Mouse (Mus musculus) left cerebral cortex, adult 9 months (tissue): Measurements from ENCODE around the gene Egfl8.

Source experiments
- DNase-seq, 2 experiments: peaks; one replicate each; pipeline ENCODE4 v3.0.0; 2022; ENCODE audit warnings: low spot score in 2 of 2

The Egfl8 gene

DNA sequence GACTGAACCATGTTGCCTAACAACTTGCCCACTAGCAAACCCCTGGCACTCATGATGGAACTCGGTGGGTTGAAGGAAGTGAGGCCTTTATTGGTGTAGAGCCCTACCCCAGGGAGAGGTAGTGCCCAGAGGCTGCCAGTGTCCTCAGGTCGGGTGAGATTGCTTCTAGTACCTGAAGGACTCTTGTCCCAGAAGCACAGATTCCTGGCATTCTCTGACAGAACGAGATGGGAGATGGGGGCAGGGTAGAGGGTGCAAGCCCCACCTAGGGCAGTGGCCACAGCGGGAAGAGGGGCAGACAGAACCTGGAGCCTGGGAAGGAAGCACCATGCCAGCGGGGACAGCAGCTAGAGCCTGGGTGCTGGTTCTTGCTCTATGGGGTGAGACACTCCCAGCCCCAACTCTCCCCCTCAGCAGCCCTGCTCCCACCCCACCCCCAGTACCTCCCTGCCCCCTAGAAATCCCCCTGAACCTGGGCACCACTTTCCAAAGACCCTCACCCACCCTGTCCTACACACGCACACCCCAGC, 18.1 kb downstream of the Egfl8 start, which contains the start of gene Ager:
Gene Ager (plus strand): TSS at position 297 of the 530 bp plus-strand sequence.
- DNase-seq = no peak

DNA sequence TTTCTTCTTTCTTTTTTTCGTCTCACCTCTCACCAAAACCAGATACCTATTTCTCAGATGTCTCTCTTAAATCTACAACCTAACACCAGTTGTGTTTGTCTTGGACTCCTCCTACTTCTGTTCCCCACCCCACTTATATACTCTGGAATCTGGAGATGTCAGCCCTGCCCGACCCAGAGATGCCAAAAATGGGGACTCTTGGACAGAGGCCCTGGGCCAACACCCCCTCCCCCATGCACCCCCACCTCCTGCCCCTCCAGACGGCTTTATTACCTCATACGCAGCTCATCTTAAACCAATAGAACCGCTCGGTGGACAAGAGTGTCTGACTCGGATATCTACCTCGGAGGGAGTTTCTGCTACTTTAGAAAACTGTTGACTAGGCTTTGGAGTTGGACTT, 19.7 kb downstream of the Egfl8 start:
- no peak for DNase-seq

DNA sequence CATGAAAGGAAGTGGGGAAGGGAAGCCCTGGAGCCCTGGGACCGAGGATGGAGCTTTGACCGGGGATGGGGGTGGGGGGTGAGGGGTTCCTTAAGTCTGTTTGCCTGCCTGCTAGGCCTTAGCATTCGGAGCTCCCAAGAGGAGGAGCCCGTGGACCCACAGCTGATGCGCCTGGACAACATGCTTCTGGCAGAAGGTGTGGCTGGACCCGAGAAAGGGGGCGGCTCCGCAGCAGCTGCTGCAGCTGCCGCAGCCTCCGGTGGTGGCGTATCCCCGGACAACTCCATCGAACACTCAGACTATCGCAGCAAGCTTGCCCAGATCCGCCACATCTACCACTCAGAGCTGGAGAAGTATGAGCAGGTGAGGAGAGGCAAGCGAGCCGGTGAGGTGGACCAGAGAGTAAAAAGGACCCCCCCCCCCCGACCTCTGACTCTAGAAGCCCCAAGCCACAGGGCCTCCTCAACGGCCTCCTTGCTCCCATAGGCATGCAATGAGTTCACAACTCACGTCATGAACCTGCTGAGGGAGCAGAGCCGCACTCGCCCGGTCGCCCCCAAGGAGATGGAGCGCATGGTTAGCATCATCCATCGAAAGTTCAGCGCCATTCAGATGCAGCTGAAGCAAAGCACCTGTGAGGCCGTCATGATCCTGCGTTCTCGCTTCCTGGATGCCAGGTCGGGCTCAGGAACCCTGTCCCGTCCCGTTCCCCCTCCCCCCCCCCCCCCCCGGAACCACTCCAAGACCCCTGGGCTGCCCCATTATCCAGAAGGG, 21.8 kb downstream of the Egfl8 start:
- no peak for DNase-seq

DNA sequence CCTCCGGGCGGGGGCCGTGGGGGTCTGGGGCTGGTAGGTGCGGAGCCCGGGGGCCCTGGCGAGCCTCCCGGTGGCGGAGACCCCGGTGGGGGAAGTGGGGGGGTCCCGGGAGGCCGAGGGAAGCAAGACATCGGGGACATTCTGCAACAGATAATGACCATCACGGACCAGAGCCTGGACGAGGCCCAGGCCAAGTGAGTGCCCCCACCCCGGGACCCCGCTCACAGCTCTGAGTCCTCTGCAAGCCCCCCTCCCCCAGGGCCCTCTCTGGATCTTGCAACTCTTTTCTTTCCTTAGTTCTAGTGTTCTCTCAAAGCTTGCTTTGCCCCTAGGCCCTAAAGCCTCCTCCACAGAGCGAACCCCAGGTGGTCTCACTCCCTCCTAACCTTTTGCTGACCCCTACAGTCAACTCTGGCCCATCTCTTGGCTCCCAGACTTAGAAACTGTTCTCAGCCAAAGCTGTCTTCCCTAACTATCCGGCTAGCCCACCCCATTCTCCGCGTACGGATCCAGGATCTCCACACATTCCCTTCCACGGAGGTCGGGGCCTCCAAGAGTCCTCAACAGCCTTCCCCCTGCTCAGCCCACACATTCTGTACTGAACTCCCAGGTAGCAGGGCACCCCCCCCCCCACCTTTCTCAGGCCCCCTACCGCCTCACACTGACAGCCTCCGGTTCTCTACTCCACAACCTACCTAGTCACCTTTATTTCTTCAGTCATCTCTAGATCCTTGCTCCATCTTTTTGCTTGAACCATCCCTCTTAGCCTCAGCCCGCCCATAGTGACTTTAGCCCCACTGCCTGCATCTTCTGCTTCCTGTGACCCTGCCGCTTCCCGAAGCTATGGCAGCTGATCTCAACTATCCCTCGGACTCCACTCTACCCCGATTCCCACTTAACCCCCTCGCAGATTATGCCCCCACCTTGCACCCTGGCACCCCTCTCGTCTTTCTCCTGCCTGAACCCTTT, 22.9 kb downstream of the Egfl8 start:
- no peak for DNase-seq

DNA sequence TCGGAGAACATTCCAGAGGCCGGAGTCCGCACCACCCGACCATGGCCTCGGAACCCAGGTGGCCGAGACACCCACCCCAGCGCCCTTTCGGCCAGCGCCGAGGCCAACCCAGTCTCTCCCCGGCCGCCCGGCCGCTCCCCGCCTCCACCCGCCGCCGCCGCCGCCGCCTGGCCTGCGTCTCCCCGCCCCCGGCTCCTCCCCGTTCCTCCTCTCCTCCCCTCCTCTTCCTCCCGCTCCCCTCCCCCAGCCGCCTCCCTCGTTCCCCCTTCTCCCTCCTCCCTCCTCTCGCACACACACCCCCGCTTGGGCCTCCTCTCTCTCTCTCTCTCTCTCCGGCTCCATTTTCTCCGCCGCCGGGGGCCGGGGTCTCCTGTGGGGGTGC, 23.8 kb downstream of the Egfl8 start:
- DNase-seq = peak in 1 of 2 experiments; percentile 69

DNA sequence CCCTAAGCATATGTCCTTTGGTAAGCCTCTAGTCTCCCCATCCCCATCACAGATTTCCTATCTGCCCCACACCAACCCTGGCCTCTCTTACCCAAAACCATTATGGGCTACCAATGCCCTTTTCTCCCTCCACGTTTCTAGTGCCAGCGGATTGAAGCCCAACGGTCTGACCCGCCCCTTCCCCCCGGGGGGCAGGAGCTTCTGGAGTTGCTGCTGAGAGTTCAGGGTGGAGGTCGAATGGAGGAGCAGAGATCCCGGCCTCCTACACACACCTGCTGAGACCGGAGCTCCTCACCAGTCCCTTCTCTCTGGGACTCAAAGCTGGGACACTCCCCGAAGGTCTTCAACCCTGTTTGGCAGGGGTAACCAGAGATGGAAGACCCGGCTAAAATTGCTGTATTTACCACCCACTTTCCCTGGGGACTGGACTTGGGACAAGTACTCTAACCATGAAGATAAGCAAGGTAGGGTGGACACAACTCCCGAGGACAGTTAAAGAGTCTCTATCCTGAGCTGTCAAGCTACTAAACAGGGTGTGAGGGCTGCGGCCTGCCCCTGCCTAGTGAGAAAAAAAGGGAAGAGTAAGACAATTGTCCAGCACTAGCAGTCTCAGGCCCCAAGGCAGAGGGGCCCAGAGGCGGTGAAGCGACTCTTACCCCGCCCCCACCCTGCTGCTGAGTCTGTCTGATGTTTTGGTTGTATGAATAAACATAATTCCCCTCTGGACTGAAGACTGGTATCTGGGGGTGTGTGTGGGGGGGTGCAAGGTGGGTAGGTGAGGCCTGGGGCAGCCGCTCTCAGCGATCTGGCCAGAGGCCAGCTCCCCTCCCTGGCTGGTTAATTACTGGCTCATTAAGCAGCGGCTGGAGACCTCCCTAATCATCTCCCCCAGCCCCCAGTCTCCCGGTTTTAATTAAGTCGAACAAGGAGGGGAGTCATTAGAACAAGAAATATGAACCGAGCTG, 24.5 kb downstream of the Egfl8 start, which contains the start of gene Pbx2:
Gene Pbx2 (plus strand): TSS at position 238 of the 965 bp plus-strand sequence.
- DNase-seq = no peak

DNA sequence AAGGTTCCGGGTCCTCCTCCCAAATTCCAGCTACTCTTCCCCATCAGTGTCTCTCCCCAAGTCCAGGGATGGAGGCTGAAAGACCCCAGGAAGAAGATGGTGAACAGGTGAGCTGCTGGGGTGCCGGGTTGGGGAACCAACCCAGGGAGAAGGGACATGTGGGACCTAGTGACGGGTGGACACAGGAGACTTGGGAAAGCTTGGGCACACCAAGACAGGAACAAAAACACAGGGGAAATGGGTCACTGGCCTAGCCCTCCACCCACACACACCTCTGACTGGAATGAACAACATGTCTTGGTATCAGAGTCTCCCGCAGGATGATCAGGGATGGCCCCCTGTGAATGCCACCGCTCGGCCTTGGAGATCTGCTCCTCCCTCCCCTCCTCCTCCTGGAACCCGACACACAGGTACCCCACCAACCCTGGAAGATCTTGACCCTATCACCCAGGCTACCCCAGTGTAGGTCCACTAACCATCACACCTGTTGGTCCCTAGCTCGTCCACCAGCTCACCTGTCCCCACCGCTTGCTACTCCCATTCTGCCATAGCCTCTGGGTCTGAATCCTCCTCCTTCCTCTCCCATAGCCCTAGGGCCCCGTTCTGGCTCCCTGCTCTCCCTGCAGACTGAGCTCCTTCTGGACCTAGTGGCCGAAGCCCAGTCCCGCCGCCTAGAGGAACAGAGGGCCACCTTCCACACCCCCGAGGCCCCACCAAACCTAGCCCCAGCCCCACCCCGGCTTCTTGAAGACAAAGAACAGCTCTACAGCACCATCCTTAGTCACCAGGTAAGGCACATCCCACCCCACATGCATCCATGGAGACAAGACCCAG, 25.4 kb downstream of the Egfl8 start:
- DNase-seq = no peak

DNA sequence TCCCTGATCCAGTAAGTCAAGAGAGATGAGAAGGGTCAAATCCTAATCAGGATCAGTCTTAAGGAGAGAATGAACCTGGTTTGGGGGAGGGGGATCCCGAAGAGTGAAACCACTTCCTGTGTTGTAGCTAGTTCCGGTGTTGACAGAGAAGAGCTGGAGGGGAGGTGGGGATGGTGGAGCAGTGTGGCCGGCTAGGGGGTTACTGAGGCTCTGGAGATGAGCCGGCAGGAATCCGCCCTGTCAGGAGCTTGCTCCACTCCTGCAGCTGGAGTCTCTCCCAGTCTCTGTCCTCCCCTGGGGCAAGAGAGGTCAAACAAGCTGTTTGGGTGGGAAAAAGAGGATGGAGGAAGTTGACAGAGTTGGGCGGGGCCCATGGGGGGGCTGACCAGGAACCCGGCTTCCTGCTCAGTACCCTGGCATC, 26.1 kb downstream of the Egfl8 start, which contains the start of gene Gpsm3:
Gene Gpsm3 (plus strand): TSS at position 126 of the 421 bp plus-strand sequence.
- DNase-seq = no peak

DNA sequence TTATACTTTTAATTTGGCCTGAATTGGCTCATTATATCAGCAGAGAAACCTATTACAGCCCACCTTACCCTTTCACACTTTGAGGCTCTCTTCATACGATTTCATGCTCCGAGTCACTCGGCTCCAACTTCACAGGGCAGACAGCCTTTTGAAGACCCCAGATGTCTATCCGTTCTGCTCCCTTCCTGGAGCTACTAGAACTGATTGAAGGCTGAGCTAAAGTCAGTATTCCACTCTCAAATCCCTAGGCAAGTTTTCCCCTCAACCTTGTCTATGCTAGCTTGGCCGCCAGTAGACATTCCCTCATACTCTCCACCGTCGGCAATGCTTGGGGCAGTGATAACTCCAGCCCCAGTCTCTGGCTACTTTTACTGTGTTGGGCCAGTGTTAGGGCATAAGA, 26.6 kb downstream of the Egfl8 start:
- no peak for DNase-seq

DNA sequence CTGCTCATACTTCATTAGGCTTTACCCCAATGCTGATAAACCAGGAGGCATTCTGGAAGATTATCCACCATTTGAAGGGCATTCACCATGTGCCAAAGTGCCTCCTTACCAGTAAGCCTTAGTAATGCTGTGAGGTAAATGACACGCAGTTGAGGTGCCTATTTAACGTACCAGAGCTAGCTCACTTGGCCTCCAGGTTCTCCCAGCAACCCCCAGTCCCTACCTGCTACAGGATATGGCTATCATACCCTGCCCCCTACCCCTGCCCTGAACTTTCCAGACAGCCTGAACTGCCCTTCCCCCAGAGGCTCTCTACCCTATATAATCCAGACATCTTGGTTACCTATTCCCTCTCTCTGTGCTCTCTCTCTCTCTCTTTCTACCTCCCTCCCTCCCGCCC, 27.0 kb downstream of the Egfl8 start:
- DNase-seq = no peak

DNA sequence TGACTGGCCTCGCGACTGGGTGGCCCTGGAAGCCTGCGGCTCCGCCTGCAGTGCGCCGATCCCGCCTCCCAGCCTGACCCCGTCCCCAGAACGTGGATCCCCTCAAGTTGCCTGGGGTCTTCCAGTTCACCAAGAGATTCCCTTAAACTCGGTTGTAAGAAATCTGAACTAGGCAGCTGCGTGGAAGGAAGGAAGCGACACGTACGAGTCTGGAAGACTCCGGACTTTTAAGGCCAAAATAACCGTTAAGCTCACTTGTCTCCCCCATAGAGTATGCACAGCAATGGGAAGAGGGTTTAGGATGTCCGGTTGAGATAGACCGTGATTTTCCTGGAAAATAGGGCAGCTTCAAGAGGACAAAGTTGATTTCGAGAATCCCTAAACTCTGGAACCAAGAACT, 28.0 kb downstream of the Egfl8 start:
- no peak for DNase-seq

DNA sequence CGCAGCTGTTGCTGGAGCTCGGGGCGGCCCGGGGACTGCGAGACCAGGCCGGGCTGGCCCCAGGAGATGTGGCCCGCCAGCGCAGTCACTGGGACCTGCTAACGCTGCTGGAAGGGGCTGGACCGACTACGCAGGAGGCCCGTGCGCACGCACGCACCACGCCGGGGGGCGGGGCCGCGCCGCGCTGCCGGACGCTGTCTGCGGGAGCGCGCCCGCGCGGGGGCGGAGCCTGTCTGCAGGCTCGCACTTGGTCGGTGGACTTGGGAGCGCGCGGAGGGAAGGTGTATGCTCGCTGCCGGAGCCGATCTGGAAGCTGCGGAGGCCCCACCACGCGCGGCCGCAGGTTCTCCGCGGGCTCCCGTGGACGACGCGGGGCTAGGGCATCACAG, 28.4 kb downstream of the Egfl8 start:
- DNase-seq = peak; percentile 95 to 97

DNA sequence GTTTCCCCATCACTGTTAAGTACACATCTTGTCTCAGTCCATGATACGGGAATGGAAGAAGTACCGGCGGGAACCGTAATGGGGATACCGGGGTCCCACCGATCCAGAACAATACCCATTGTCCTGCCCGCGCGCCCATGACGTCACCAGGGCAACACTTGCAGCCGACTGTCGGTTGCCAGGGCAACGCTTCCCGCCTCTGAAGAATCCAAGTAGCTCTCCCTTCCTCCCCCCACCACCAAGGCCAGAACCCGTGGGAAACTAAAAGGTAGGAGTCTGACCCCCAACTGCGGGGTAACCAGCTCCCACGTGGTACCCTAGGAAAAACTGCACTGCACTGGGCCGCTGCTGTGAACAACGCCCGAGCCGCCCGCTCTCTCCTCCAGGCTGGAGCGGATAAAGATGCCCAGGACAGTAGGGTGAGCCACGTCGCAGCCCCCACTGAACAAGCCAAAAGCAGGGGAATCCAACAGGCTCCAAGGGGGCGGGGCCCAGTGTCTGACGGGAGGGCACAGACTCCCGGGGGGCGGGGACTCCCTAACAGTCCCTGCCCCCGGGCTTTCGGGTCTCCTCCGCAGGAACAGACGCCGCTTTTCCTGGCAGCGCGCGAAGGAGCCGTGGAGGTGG, 28.9 kb downstream of the Egfl8 start:
- DNase-seq = peak; percentile 84 to 90

DNA sequence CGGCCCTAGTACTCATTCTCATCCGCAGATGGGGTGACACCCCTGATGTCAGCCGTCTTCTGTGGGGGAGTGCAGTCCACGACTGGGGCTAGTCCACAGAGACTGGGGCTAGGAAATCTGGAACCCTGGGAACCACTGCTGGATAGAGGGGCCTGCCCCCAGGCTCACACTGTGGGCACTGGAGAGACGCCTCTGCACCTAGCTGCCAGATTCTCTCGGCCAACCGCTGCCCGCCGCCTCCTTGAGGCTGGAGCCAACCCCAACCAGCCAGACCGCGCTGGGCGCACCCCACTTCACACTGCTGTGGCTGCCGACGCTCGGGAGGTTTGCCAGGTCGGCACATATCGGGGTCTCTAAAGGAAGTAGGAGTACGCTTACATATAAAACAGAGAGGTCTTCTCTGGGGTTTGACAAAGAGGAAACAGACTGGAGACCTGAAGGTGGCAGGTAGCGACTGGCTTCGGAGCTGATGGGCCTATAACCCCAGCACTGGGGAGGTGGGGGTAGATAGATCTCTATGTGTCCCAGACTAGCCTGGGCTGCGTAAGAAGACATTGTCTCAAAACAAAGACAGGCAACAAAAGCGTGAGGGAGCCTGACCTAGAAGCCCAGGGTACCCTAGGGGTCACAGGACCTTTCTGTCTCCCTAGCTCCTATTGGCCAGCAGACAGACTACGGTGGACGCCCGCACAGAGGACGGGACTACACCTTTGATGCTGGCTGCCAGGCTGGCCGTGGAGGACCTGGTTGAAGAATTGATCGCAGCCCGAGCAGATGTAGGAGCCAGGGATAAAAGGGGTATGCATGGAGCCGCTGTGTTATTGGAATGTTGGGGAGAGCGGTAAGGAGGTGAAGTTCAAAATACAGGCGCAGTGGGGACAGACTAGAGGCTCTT, 29.6 kb downstream of the Egfl8 start:
- DNase-seq = no peak

DNA sequence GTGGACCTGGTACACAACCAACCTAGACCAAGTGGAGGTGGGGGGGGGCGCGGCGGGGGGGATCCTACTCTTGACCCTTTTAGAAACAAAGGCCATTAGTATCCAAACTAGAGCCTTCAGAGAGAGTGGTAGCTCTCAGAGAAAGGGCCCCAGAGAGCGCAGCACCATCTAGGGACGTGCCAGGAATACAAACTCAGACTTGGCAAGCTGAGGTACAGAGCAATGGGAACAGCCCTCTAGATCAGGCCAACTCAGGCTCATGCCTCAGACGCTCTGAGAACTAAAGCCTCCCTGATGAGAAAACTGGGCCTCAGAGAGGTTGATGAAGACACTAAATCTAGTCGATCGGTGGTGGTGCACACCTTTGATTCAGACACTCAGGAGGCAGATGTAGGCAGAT, 30.6 kb downstream of the Egfl8 start:
- no peak for DNase-seq

DNA sequence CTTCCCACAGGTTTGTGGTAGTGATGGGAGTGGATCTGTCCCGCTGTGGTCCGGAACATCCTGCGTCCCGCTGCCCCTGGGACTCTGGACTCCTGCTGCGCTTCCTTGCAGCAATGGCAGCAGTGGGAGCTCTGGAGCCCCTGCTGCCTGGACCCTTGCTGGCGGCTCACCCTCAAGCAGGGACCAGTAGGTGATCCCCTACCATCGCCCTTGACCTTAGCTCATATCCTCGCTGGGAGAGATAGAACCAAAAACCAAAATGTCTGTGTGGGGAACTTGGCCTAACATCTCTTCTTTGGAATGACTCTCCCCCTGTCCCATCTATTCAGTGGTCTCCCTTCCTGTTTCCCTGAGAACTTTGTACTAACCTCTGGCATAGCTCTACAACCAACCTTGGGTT, 32.0 kb downstream of the Egfl8 start:
- DNase-seq = no peak

DNA sequence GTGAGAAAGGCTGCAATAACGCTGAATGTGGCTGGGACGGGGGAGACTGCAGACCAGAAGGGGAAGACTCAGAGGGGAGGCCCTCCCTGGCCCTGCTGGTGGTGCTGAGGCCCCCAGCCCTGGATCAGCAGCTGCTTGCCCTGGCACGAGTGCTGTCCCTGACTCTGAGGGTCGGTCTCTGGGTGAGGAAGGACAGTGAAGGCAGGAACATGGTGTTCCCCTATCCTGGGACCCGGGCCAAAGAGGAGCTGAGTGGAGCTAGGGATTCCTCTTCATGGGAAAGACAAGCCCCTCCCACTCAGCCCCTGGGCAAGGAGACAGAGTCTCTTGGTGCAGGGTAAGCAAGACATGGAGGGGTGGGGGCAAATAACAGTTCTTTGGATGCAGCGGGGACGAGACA, 32.4 kb downstream of the Egfl8 start:
- DNase-seq = no peak

DNA sequence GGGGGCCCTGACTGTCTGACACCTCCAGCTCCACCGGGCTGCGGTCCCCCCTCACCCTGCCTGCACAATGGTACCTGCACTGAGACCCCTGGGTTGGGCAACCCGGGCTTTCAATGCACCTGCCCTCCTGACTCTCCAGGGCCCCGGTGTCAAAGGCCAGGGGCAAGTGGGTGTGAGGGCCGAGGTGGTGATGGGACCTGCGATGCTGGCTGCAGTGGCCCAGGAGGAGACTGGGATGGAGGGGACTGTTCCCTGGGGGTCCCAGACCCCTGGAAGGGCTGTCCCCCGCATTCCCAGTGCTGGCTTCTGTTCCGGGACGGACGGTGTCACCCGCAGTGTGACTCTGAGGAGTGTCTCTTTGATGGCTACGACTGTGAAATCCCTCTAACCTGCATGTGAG, 33.2 kb downstream of the Egfl8 start:
- DNase-seq = no peak

DNA sequence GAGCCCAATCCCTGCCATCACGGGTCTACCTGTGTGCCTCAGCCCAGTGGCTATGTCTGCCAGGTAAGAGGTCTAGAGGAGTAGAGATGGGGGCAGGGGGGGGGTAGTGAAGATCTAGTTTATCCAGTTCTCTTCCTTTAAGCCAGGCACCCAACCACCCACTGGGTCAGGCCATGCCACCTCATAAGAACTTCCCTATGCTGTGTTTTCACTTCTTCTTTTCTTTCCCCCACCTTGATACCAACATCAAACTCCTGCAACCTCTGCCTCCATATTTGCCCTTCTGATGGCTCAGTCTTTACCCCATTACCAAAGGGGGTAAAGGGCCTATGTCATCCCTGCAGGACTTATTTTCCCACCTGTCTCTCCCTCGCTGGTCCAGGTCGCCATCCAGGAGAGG, 37.7 kb downstream of the Egfl8 start:
- DNase-seq = no peak
